Mouse (Mus musculus) kidney, adult 2 months (tissue): ENCODE data around the gene Serinc4.

Experiments used
- CTCF ChIP-seq: fragments of 200-500 bp; conservative IDR thresholded peaks from 2 replicates; pipeline ENCODE4 v1.5.1; 2011; ENCODE audit warnings: low read depth, mild to moderate bottlenecking, control low read depth, low read length, moderate library complexity, mixed read lengths; ENCODE audit not compliant: insufficient read depth, insufficient read length
- POLR2A ChIP-seq: fragments of 200-500 bp; IDR thresholded peaks from one replicate; pipeline ENCODE4 v1.6.1; 2011; ENCODE audit warnings: low read depth, low read length, control low read depth

DNA sequence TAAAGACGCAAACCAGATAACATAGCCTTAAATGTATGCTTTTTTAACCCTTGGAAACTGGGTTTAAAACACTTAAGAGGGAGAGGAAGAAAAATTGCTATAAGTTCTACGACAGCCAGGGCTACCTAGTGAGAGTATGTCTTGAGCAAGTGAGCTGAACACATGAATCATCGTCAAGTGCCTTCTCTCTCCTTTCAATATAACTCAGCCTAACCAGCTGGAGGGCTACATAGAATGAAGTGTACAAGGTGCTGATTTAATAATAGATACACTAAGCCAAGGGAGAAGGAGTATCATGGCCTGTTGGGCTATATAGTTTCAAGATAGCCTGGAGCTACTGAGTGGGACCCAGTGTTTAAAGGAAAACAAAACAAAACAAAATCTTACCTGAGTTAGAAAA lies 38.1 kb downstream of the Serinc4 start:
- no peak for TF ChIP-seq CTCF
- no peak for TF ChIP-seq POLR2A
